Mouse (Mus musculus) frontal cortex, postnatal 25 days (tissue): ENCODE data around the gene Tbc1d17.
A peak's percentile ranks its signal among the peaks of the same experiment; 100 is the strongest.
"Not testable (repeated sequence)": the region's sequence is repeated elsewhere in the genome, so short reads cannot be mapped to it uniquely, and the experiment has no call there.

Experiments used
- DNase-seq, 2 experiments: peaks; one replicate each; pipeline ENCODE4 v3.0.0; 2022; ENCODE audit warnings: low spot score in 2 of 2

Gene Tbc1d17

DNA sequence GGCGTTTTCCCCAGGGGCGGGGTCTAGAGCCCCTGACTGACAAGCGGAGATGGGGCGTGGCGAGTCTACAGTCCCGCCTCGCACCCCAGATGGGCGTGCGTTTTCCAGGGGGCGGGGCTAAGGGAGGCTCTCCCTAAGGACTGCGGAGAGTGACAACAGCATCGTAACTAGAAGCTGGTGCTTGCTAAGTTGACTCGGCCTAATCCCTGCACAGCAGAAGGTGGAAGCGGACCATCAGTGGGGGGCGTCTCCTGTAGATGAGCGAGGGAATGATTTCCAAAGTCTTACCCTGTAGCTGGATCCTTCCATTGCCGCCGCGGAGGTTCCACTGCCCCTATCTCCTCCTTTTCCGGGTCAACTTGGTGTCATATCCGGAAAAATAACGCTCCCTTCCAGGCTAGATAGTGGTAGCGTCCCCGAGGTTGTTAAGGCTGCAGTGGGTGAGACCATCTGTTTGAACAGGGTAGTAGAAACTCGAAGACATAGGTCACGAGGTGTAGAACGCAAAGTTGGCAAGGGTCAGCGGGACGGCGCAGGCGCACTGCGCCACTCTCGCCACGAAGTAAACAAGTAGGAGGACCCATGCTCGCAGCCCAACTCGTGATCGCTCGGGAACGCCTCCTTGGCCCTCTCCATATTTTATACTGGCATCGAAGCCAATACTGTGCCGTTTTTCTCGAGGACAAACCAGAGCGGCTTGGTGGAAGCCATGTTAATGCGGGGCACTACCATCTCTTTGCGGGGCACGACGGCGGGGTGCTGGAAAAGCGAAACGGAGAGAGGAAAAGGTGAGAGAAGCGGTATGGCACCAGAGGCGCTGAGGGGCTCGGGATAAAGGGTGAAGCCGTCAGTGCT is at the start of gene Tbc1d17, which contains the start of gene Akt1s1:
Gene Tbc1d17 (minus strand): TSS at position 519 of the 855 bp plus-strand sequence.
Gene Akt1s1 (plus strand): TSS at position 431 of the 855 bp plus-strand sequence.
- DNase-seq: peak; percentile 99

- DNase-seq: no peak
These were observed 49.7 kb upstream of the Tbc1d17 start for GRCm38 (mm10) chr7:44898607-44899006.

DNA sequence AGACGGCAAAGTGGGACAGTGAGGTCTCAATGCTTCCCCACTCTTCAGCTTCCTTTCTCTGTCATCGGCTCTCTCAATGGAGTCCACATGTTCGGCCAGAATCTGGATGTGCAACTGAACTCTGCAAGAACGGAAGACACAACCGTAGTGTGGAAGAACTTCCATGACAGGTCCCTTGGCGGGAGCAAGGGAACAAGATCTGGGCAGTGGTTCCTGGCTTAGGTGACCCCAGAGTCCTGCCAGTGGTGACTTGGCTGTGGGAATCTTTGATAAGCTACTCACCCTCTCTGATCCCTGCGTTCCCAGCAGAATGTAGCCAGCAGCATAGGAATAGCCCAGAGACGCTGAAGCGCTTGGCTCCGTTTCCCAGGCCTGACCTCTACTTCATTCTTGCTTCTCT is 47.6 kb upstream of the Tbc1d17 start:
- no peak for DNase-seq

- DNase-seq: peak; percentile 80 to 82
These were observed 46.9 kb upstream of the Tbc1d17 start, which contains the start of gene Fuz for GRCm38 (mm10) chr7:44895593-44896434. Gene Fuz, plus strand, starts transcription at chr7:44896079.

DNA sequence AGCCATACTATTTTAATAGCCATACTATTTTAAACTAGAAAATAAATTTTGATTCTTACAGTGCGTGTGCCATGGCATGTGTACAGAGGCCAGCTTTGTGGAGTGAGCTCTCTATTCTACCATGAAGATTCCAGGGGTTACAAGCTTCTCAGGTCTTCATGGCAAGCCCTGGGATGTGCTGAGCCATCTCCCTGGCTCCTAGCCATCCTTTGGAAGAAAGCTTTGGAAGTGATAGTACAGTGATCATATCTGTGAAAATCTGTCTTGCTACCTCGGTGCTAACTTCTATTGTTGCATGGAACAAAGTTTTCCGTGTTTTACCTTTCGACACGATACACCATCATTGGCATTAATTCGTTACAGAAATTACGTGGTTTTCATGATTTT is 46.3 kb upstream of the Tbc1d17 start:
- DNase-seq: no peak

DNA sequence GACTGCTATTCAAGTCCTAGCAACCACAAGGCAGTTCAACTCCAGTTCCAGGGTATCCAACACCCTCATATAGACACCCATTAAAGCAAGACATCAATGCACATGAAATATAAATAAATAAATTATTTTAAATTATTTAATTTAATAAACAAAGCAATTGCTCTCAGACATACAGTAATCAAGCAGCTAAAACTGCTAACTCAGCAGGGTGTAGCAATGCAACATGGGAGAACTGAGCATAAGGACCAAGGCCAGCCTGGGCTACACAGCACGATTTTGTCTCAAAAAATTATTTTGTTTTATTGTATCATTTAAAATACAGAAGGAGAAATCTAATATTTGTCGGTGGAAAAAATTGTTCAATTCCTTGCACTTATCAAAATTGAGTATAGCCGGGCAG is 45.3 kb upstream of the Tbc1d17 start:
- no peak for DNase-seq

GRCm38 (mm10) chr7:44893197-44893596 is 44.3 kb upstream of the Tbc1d17 start:
- DNase-seq: no peak

- peak; percentile 85 to 88 for DNase-seq
These were observed 43.5 kb upstream of the Tbc1d17 start, which contains the start of gene Med25 for GRCm38 (mm10) chr7:44892276-44892921. Gene Med25, minus strand, starts transcription at chr7:44892712.

GRCm38 (mm10) chr7:44891611-44892010 is 42.7 kb upstream of the Tbc1d17 start:
- DNase-seq: no peak

DNA sequence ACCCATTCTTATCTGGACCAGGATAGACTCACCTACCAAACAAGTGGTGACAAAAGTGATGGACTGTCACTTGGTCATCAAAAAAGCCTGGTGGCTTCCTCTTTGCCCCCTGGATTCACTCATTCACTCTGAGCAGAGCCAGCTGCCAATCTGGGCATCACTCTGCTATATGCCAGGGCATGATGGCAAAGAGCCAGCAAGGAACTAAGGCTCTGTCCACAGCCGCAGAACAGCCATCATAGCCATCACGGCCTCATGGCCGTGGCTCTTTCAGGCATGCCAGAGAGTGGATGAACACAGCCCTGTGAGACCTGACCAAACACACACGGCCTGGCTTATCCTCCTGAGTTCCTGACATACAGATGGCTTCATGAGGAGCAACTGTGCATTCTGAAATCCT is 41.9 kb upstream of the Tbc1d17 start:
- DNase-seq: no peak

DNA sequence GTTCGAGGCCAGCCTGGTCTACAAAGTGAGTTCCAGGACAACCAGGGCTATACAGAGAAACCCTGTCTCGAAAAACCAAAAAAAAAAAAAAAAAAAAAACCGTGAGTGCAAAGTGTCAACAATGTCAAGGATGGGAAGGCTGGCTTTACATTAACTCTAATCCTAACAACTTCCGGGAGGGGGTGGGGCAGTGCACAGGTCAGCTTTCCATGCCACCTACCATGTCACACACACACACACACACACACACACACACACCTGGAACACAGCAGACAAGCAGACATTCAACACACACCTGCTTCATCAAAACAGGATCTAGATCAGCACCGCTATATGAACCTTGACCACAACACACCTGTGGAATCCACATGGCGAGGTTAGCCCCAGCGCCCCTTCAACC is 41.3 kb upstream of the Tbc1d17 start:
- DNase-seq: no peak

- no peak for DNase-seq
These were observed 39.6 kb upstream of the Tbc1d17 start for GRCm38 (mm10) chr7:44888256-44889105.

DNA sequence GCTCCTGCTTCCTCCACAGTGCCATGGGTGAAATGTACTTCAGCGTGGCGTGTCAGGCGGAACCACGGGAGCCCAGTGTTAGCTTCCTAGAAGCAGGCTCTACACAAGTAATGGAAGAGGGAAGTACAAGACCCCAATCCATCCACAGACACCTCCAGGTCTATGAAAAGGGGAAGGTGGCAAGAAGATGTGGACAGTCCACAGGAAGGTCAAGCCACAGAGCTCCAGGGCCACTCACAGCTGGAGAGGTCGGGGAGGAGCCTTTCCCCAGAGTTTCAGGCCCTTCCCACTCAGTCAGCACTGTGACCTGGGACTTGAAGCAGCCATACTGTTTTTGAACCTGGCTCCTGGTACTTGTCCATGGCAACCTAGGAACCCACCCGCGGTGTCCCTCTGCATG is 38.1 kb upstream of the Tbc1d17 start:
- no peak for DNase-seq

GRCm38 (mm10) chr7:44884637-44885036 is 35.8 kb upstream of the Tbc1d17 start:
- no peak for DNase-seq

DNA sequence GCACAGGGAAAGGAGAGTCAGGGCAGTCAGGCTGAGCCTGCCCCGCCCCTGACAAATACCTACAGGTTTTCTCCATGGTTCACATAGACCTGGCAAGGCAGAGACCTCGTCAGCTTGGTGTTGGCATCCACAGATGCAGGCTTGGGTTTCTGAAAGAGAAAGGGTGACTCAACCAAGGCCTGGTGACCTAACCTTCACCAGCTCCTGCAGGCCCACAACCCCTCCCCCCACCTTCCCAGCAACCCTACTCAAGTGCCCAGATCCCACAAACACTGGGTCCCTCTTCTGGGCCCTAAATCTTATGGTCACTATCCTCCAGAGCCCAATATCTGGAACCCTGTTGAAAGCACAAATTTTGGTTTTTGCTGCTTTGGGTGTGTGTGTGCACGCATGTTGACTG is 34.2 kb upstream of the Tbc1d17 start:
- DNase-seq: no peak

- no peak for DNase-seq
These were observed 29.0 kb upstream of the Tbc1d17 start for GRCm38 (mm10) chr7:44877833-44878232.

DNA sequence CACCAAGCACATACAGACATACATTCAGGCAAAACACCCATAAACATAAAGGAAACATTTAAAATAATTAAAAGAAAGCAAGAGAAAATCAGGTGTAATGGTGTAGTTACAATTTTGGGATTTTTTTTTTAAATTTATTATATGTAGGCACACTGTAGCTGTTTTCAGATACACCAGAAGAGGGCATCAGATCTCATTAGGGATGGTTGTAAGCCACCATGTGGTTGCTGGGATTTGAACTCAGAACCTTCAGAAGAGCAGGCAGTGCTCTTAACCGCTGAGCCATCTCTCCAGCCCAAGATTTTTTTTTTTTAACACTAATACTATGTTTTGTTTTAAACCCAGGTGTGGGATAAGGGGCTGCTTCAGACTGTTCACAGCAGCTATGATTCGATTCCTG is 22.9 kb upstream of the Tbc1d17 start:
- not testable (repeated sequence) for DNase-seq

DNA sequence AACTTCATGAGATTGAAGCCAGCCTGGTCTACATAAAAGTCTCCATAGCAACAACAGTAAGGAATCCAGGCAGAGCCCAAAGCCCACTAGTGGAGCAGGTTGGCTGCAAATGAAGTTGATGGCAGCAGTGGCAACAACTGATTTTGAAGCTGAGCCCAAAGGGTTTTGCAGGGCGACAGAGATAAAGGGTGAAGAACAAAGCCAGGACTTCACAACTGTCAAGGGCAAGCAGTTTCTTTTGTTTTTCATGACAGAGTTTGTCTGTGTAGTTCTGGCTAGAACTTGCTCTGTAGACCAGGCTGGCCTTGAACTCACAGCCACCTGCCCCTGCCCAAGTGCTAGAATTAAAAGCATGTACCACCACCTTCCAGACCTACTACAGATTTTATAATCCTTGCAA is 22.3 kb upstream of the Tbc1d17 start:
- DNase-seq: no peak

DNA sequence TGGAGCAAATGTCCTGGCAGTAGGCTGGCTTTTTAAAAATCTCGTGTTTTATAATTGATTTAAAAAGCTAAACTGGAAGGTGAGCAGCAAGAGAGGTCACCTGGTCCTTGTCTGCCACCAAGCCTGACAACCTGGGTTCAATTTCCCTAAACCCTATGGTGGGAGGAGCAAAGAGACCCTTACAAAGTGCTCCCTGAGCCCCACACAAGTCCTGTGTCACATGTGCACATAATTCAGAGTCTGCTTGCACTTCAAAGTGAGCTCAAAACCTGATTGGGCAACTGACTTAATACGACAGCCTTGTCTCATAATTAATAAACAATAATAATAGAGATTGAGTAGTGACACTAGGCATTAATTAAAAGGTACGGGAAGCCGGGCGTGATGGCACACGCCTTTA is 21.7 kb upstream of the Tbc1d17 start:
- no peak for DNase-seq

DNA sequence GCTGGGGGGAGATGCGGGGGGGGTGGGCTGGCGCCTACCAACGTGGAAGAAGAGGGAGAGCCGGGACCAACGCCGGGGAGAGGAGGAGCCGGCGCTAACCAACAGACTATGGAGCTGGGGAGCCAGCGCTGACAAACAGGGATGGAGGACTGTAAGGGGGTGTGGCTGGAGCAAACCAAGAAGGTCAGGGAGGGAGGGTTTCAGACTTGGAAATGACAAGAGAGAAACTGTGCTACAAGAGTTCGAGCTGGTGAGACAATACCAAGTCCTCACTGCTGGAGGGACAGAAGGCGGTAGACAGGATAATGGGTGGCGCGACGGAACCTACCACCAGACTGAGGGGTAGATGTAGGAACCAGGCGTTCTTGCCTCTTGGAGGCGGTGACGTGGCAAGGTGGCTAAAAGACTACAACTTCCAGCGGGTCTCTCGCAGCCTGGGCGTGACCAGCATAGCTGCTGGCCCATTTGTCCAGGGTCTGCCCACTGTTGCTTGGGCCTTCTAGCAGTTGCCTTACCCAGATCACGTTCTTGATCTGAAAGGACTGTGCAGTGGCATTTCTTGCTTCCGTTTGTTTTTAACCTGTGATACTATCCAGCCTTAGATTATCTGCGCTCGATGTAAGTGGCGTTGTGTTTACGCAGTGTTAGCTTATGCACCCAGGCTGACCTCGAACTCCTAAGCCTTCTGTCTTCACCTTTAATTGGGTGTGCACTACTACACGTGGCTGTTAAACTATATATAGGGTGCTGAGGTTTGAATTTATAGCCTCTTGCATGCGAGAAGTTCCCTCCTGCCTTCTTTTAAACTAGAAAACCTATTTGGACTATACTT is 21.0 kb upstream of the Tbc1d17 start, which contains the start of gene Ptov1:
Gene Ptov1 (minus strand): TSS at position 92 of the 832 bp plus-strand sequence.
- DNase-seq: peak; percentile 88 to 89
